Mouse (Mus musculus) left cerebral cortex, postnatal 25 days (tissue): Measurements from ENCODE around the gene Jazf1. TPM values are rescaled to one million over a fixed set of nuclear protein-coding genes. Genes with fewer than 3 reads are reported as not detected.

Source experiments
- DNase-seq, 2 experiments: peaks; one replicate each; pipeline ENCODE4 v3.0.0; 2022; ENCODE audit warnings: low spot score in 2 of 2, mixed read lengths in 1 of 2
- intact Hi-C: fragments of 180-260 bp; cut with DNase I; formaldehyde crosslinking; loops from one replicate; pipeline ENCODE4 v1.15.1; 2025
- total RNA-seq, 2 experiments: library from RNA; stranded (reverse); gene quantifications; 2 replicates each; pipeline ENCODE4 v1.2.3; 2021

Jazf1 gene
- total RNA-seq, 2 experiments from 2014 or later = 32.8 to 35.3 TPM

DNA sequence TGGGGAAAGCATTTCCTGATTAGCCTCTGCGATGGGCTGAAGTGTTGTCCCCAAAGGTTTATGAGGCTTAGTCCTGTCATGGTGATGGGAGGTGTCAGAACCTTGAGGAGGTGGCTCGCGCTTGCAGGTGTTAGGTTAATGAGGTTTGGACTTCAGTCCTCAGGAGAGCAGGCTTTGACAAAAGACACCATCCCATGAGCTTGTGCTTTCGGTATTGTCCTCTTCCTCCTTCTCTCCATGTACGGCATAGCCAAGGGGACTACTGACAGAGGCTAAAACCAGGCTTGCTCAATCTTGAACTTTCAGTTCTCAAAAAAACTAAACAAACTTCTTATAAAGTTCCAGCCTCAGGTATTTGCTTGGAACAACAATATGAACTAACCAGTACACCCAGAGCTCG is 147.2 kb downstream of the Jazf1 start:
- DNase-seq = no peak
- intact Hi-C loops = no loop called here

DNA sequence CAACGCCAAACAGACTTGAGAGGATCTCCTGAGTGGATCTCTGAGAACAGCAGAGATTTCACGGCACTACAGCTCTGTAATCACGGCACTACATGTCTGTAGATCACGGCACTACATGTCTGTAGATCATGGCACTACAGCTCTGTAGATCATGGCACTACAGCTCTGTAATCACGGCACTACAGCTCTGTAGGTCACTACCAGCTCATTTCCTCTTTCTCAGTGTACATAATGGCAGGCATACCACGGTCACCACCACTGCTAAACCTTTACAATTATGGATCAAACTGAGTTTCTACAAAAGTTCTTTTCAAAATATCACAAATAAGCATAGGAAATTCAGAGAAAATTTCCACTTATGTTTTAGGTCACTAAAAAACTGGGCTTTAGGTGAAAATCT is 147.7 kb downstream of the Jazf1 start:
- intact Hi-C loops = no loop called here
- no peak for DNase-seq

DNA sequence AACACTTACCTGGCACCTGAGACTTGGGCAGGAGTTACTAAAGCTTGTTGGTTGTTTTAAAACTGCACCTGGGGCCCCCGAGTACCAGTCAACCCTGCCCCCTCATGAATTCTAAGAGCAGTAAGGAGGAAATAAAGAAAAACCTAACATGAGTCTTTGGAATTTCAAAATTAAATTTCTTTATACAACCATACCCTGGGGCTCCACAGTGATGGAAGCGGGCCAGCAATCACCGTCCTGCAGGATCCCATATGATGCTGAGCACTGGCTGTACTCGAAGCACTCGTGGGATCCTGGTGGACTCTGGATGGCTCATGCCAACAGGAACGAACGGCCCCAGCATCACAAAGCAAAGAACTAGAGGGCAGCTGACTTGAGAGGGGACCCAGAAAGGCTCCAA is 149.0 kb downstream of the Jazf1 start:
- intact Hi-C loops = loop anchor here (2.0 to 5.0 kb wide), 2 partner anchors 77 to 662 kb away; no protein-coding TSS in a partner anchor
- no peak for DNase-seq

DNA sequence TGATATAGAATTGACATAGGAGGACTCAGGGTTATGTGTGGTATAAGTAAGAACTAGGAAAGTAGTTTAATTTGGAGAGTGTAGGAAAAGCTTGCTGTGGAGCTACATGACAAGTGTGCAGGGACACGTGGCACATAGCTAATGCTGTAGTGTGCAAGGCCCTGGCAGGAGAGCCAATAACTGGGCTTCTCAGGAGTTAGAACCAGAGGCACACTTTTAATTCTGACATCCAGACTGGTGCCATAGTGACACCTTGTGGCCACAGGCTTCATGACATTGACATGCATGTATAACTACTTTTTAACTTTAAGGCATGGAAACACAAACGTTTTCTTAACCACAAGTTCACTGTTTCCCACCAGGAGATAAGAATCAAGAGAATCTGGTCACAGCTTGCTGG is 149.5 kb downstream of the Jazf1 start:
- DNase-seq = peak; percentile 79 to 82
- intact Hi-C loops = loop anchor here (2.0 to 5.0 kb wide), 2 partner anchors 76 to 662 kb away; no protein-coding TSS in a partner anchor

DNA sequence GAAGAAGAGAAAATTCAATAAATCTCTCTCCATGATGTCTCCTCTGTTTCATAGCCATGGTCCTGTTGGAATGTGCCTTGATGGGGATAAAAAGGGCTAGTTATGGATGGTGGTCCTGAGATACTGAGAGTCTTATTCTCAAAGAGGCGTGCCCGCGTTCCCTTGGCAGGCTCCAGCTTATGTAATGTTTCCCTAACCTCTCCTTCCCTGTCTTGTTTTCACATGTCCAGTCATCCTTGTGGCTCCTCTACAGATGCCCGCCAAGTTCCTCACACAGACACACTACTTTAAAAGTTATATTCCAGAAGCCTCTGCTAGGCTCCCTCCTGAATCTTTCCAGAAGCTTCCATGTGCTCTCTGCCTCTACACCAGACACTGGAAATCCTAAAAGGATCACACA is 151.0 kb downstream of the Jazf1 start:
- no peak for DNase-seq
- intact Hi-C loops = loop anchor here (5.0 kb wide), 1 partner anchor 660 kb away; no protein-coding TSS in a partner anchor

DNA sequence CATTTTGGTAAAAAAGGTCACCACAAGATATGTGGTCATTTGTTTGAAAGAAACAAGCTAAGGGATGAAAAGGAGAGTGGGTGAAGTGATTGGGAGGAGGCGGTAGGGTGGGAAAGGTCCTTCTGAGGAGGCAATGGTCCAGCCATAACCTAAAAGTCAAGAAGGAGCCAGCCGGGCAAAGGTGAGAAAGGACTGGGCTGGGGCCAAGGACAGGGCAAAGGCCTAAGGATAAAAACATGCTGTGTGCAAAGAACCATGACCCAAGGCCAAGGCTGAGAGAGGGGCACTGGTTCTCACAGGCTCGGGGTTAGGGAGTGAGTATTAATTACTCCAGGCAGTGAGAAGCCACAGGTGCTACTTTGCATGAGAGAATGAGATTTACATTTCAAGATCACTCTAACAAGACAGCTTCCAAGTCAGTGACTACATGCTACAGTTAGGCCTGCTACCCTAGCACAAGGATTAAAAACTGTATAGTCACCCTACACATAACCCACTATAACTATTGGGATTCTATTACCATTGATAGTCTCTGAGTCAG is 151.5 kb downstream of the Jazf1 start:
- intact Hi-C loops = loop anchor here (5.0 kb wide), 1 partner anchor 660 kb away; no protein-coding TSS in a partner anchor
- no peak for DNase-seq

DNA sequence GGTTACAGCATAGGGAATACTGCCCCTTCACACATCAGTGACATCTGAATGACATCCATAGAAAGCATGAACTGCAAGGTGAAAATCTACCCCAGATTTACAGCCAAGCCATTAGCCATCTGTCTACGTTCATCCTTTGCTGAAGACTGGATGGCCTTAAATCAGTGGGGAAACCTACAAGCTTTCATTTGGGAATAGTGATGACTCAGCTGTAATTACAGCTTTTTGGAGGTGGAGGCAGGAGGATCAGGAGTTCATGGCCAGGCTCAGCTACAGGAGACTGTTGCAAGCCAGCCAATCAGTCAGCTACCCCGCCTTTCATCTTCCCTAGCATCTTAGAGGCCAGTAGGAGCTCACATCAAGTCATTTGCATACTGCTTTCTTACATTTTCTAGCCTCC is 153.5 kb downstream of the Jazf1 start:
- DNase-seq = no peak
- intact Hi-C loops = loop anchor here (5.0 kb wide), 1 partner anchor 658 kb away; no protein-coding TSS in a partner anchor

DNA sequence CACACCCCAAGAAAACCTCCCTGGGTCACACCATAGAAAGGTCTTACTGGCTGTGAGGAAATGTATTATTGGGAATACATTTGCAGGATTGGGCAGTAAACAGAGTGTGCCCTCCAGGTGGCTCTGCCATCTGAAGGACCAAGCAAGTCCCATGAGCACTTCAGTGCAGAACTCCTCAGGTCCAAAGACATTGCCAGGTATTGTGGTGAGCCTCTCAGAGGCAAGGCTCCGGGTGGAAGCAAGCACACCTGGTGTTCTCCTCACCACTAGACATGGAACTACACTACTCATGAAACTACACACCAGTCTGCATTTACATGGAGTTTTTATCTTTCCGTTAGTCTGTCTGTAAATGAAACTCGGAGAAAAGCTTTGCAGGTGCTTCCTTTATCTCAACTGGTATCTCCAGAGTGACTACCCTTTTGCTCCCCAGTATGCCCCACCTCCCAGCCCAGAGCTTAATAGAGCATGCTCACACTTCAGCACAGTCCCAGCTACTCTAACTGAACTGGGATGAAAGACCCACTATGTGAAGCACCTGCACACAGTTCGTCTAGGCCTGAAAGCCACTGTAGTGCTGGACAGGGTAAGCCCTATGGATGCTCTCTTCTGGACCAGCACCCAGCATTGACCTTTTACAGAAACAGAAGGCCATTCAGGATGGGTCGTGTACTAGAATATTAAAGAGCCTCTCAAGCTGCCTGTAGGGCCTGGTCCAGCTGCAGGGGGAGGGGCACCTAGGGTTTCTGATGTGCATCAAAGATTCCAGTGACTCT is 156.1 kb downstream of the Jazf1 start:
- intact Hi-C loops = no loop called here
- DNase-seq = peak in 1 of 2 experiments; percentile 43

DNA sequence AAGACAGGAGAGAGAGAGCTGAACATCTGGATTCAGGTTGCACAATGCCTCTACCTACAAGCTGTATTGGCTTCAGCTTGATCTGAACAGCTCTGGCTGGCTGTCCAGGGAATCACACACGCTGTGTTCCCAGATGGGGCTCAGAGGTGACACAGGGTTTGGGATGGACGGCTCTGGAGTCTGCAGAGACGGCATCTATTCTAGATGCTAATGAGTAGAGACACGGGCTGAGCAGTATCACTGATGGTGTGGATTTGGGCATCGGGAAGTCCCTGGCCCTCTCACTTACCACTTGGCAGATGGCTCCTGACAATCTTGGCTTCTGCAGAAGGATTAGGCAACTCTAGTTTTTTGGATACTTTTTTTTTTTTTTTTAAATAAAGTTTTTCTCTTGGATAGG is 161.6 kb downstream of the Jazf1 start:
- intact Hi-C loops = no loop called here
- no peak for DNase-seq

DNA sequence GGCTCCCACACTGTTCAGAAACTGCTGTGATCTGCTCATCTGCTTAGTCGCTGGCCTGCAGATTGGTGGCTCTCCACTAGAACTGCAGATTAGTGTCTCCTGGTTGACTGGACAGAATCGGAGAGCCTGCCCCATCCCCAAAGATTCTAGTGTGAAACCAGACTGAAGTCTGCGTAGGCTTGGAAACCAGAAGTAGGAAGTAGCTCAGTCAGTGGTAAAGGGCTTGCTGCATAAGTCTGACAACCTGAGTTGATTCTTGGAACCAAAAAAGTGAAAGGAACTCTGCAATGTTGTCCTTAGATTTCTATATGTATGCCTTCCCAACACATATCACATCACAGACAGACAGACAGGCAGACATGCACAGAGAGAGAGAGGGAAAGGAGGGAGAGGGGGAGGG is 163.3 kb downstream of the Jazf1 start:
- DNase-seq = no peak
- intact Hi-C loops = no loop called here

DNA sequence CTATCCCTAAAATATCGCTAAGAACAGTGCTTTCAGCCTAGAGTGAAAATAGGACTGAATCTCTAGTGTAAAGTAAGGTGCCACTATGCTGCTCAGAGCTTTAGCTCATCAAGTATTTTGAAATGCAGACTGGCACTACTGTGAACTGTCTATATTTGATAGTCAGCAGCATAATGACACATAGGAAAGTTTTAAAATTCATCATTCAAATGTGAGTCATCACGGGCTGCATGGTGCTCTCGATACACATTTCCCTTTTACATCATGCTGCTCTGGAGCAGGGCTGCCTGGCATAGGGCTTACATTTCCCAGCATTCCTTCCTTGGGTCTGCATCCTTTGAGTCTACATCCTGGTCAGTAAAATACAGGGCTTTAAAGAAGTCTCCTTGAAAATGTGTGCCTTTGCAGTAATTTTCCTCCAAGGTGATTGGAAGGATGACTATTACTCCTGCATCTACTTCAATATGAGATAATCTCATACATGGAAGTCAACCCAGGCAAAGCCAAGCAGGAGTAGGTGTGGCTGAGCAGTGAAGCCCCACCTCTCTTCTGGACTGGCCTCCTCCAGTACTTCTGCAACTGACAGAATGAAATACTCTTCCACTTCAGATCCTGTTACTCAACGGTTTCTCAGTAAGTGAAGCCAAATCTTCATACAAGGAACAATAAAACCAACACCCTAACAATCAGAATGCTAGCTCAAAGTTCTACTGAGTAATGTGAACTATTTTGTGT is 165.0 kb downstream of the Jazf1 start:
- peak in 1 of 2 experiments; percentile 75 for DNase-seq

DNA sequence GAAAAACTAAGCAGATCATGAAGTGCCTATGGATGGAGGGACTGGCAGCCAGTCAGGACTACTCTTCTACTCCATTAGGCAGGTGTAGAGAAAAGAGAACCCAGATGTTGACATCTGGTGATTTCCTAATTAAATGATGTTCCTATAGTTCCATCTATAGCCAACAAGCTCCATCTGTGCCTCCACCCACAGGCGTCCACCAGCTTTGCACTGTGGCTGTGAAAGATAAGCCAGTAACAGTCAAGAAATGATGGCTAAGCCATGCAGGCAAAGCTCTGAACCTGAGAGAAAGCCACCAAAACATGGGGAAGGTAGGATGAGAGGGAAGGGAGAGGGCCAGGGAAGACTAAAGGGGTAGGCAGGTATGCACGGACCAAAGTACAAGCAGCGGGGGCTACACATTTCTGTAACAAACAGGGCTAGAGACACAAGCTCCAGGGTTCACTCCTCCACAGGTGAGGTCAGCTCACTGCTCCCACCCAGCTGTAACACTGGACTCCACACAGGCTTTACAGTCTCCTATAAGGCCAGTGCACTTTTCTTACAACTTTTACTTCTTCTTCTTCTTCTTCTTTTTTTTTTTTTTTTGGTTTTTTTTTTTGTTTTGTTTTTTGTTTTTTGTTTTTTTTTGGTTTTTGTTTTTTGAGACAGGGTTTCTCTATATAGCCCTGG is 168.7 kb downstream of the Jazf1 start:
- no peak for DNase-seq
- intact Hi-C loops = no loop called here

More for the DNA sequence above, 165.0 kb downstream of the Jazf1 start:
- intact Hi-C loops = no loop called here

DNA sequence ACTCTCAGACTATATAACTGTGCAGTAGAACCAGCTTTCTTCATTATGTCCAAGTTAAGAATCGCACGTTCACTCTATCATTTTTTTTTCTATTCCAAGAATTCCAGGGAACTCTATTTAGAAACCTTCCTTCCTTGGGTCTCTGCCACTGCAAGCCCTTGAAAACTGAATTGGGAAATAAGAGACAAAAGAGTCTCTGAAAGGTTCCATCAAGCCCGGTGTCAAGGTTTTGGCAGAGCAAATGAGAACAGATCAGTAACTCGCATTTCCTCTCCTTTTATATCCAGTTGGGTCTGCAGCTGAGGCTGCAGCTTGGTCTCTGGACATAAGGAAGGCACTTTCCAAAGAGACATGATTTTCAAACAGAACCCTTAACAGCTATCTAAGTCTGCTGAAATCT is 173.4 kb downstream of the Jazf1 start:
- DNase-seq = no peak
- intact Hi-C loops = no loop called here

DNA sequence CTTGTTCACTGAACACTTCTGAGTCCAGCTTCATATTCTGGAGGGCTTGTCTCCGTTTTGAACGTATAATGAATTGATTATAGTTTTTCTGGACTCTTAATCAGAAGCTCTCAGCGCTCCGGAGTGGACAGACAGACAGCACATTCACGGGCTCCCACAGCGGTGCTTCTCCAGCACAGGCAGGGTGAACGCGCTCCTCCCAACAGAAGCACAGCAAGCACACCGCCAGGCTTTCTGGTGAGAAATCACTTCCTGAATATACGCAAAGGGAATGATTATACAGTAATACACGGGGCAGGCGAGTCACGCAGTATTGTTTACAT is 174.0 kb downstream of the Jazf1 start:
- intact Hi-C loops = no loop called here
- DNase-seq = no peak

DNA sequence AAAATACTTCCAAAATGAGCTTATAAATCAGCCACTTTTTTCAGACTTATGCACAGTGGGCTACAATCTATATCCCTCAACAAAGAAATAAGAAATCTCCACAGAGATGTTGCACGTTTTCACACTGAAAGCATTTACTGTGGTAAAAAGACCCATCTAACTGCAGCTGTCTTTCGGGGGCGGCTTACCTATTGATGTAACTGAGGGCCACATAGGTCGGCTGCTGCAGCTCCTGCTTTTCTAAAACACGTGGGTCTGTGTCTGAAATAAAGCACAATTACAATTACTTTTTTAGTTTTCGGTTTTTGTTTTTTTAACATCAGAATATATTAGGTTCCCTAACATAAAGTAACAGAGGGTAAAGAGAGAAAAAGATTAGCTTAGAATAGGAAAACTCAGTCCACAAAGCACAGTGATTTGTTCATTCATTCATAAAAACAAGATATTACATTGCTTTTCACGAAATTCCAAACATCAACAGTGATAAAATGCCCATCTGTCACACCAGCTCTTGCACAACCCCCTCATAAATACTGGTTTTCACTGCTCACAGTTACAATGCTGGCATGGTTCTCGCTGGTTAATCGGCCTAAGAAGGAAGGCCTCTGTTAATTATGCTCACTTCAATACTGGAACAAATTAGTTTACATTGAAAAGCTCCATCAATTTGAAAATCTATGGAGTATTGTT is 174.5 kb downstream of the Jazf1 start:
- DNase-seq = no peak
- intact Hi-C loops = no loop called here

DNA sequence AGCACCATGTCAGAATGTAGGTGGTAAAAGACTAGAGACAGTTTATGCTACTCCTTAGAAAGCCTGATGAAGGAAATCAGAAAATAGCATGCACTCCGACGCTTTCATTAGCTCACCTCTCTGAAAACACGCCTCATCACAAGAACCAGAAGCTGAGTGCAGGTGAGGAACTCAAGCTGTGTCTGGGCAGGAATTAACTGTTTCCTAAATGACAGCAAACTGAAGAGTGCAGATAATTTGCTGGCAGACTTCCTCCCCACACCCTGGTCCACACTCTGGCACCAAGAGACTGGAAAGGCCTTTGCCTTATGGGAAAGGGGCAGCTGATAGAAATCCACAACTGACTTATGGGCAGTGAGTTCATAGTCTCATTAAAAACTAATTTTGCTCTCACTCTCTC is 175.5 kb downstream of the Jazf1 start:
- DNase-seq = no peak
- intact Hi-C loops = no loop called here

DNA sequence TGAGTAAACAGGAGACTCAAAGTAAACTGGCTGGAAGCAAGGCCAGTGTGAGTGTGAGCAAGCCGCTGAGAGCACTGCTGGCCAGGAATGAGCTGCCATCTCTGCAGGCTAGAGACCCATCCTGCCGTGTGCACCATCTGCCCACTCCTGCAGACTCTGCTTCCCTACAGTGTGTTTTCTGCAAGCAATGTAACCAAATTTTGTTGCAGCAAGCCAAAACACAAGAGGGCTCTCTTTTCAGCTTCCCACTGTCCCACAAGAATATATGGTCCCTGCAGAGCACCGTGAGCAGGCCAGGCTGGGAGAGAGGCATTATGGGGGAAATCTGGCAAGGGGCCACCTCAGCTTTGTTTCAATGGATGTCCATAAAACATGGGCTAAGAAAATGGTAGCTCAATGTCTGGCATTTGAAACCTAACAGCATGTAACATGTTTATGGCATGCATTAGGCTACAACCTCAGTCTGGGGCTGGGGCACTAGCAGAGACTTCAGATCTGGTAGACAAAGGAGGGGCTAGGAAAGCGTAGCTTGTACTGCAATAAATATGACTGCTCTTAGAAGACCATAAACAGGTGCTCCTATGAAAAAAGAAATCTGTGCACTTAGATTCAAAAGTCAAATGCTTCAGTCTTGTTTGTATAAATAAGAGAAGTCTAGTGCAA is 180.8 kb downstream of the Jazf1 start:
- DNase-seq = no peak
- intact Hi-C loops = no loop called here

DNA sequence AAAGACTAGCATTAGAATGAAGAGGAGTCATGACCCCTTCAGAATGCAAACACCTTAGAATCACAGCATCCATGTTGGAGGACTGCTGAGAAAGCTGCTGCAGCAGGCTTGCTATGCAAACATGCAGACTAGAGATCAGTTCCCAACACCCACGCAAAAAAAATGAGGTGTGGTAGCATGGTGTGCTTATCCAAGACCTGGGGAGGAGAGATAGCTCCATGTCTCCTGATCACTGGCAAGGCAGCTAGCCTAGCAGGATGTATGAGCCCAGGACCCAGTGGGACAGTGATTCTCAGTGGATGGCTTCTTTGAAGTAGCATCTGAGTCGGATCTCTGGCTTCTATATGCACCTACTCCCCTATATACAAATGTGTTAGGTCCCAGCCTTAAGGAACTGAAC is 184.7 kb downstream of the Jazf1 start:
- DNase-seq = no peak
- intact Hi-C loops = no loop called here

DNA sequence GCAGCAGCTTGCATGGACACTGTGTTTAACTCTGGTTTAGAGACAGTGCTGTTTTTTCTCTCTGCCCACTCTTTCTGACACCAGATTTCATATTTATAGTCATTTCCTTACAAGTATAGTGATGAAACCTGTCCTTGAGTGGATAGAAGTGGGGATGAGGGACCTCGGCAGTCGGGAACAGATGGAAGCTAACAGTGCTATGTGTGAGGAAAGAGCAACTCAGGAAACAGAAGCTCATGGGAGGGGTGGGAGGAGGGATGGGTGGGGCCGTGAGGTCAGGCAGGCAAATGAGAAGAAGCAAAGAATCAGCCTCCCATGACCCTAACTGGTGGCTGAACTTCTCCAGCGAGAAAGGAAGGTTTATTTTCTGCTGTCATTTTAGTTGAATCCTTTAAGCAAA is 191.3 kb downstream of the Jazf1 start:
- intact Hi-C loops = no loop called here
- DNase-seq = peak in 1 of 2 experiments; percentile 23
